Mouse (Mus musculus) CH12.LX (cell line): ENCODE results near the gene Osbp2. TPM values are rescaled to one million over a fixed set of nuclear protein-coding genes. Genes with fewer than 3 reads are reported as not detected.
A peak's percentile ranks its signal among the peaks of the same experiment; 100 is the strongest.

ENCODE experiments used
- DNase-seq: peaks from one replicate; pipeline ENCODE4 v3.0.0-alpha.2; 2013; ENCODE audit errors: extremely low read depth
- H3K27ac ChIP-seq: 2 replicates; pipeline ENCODE4 v1.5.1; 2012; ENCODE audit warnings: low read depth, mild to moderate bottlenecking, control low read depth, moderate library complexity; ENCODE audit not compliant: insufficient read depth
- H3K27me3 ChIP-seq: replicated peaks from 2 replicates; pipeline ENCODE3; 2012; ENCODE audit warnings: inconsistent platforms
- H3K36me3 ChIP-seq, 2 experiments: replicated peaks in 1 of 2; 2 replicates each; pipeline versions ENCODE3 to v1.6.1; 2012; ENCODE audit warnings: inconsistent platforms in 1 of 2, low read length in 1 of 2, mild to moderate bottlenecking in 1 of 2, mixed read lengths in 1 of 2, moderate library complexity in 1 of 2; ENCODE audit not compliant: control insufficient read depth in 1 of 2, insufficient read depth in 1 of 2
- H3K4me1 ChIP-seq, 2 experiments: 2 replicates each; pipeline ENCODE4 v1.6.1; 2012; ENCODE audit warnings: inconsistent platforms in 1 of 2, moderate library complexity in 1 of 2; ENCODE audit not compliant: insufficient read depth in 2 of 2, control insufficient read depth in 1 of 2
- H3K4me2 ChIP-seq: 2 replicates; pipeline ENCODE4 v1.6.1; 2012; ENCODE audit warnings: low read depth, mild to moderate bottlenecking, control low read depth; ENCODE audit not compliant: poor library complexity, insufficient read depth, severe bottlenecking
- H3K4me3 ChIP-seq, 3 experiments: fragments of 150-350 bp in 1 of 3; sonication (generic) in 1 of 3; replicated peaks in 1 of 3; 2 replicates each; pipeline versions ENCODE3 to v1.5.1; 2011 to 2012; ENCODE audit warnings: low read depth in 2 of 3, low read length in 2 of 3, mild to moderate bottlenecking in 2 of 3, moderate library complexity in 2 of 3, control low read depth in 1 of 3, improper control_type of control experiment in 1 of 3, inconsistent platforms in 1 of 3, mixed read lengths in 1 of 3; ENCODE audit not compliant: poor library complexity in 1 of 3
- H3K79me2 ChIP-seq: replicated peaks from 2 replicates; pipeline ENCODE4 v1.6.1; 2012; ENCODE audit warnings: mild to moderate bottlenecking, moderate library complexity; ENCODE audit not compliant: control insufficient read depth, poor library complexity, insufficient read depth, severe bottlenecking; ENCODE audit errors: extremely low read depth
- H3K9ac ChIP-seq: 2 replicates; pipeline ENCODE4 v1.6.1; 2012; ENCODE audit warnings: low read depth, mild to moderate bottlenecking, control low read depth, moderate library complexity; ENCODE audit not compliant: insufficient read depth
- H3K9me3 ChIP-seq: replicated peaks from 2 replicates; pipeline ENCODE3; 2012; ENCODE audit warnings: low read length, inconsistent platforms, mixed read lengths
- BHLHE40 ChIP-seq: IDR thresholded peaks from 2 replicates; pipeline ENCODE4 v1.6.1; 2011; ENCODE audit warnings: mild to moderate bottlenecking, low read depth, low read length, improper control_type of control experiment
- CHD1 ChIP-seq: IDR thresholded peaks from 2 replicates; pipeline ENCODE4 v1.6.1; 2012; ENCODE audit warnings: low read depth, low read length, improper control_type of control experiment, inconsistent platforms
- CHD2 ChIP-seq: IDR thresholded peaks from 2 replicates; pipeline ENCODE4 v1.6.1; 2011; ENCODE audit warnings: low read length, improper control_type of control experiment
- E2F4 ChIP-seq: IDR thresholded peaks from 2 replicates; pipeline ENCODE4 v1.6.1; 2011; ENCODE audit warnings: low read depth, low read length, improper control_type of control experiment; ENCODE audit not compliant: insufficient replicate concordance
- EP300 ChIP-seq: IDR thresholded peaks from 2 replicates; pipeline ENCODE4 v1.6.1; 2011; ENCODE audit warnings: low read length, improper control_type of control experiment
- ETS1 ChIP-seq: conservative IDR thresholded peaks from 2 replicates; pipeline ENCODE4 v1.6.1; 2012; ENCODE audit warnings: low read depth, mild to moderate bottlenecking, inconsistent platforms, low read length, improper control_type of control experiment, moderate library complexity
- HCFC1 ChIP-seq: IDR thresholded peaks from 2 replicates; pipeline ENCODE4 v1.6.1; 2012; ENCODE audit warnings: low read depth, mild to moderate bottlenecking, inconsistent platforms, low read length, improper control_type of control experiment
- IRF4 ChIP-seq: IDR thresholded peaks from 2 replicates; pipeline ENCODE4 v1.6.1; 2014; ENCODE audit warnings: low read depth, mild to moderate bottlenecking, inconsistent platforms, low read length, improper control_type of control experiment
- JUN ChIP-seq: IDR thresholded peaks from 2 replicates; pipeline ENCODE4 v1.6.1; 2011; ENCODE audit warnings: low read depth, mild to moderate bottlenecking, low read length, improper control_type of control experiment, moderate library complexity; ENCODE audit not compliant: insufficient read depth
- MAX ChIP-seq: IDR thresholded peaks from 2 replicates; pipeline ENCODE4 v1.6.1; 2011; ENCODE audit warnings: low read length, improper control_type of control experiment
- POLR2A ChIP-seq: IDR thresholded peaks from 2 replicates; pipeline ENCODE4 v1.6.1; 2011; ENCODE audit warnings: low read depth, mild to moderate bottlenecking, improper control_type of control experiment, low read length
- RAD21 ChIP-seq: IDR thresholded peaks from 2 replicates; pipeline ENCODE4 v1.6.1; 2011; ENCODE audit warnings: low read depth, mild to moderate bottlenecking, low read length, improper control_type of control experiment, moderate library complexity
- SMC3 ChIP-seq: IDR thresholded peaks from 2 replicates; pipeline ENCODE4 v1.6.1; 2011; ENCODE audit warnings: low read depth, low read length, improper control_type of control experiment
- TBP ChIP-seq: conservative IDR thresholded peaks from 2 replicates; pipeline ENCODE4 v1.6.1; 2011; ENCODE audit warnings: low read depth, low read length, improper control_type of control experiment
- TCF12 ChIP-seq: IDR thresholded peaks from 2 replicates; pipeline ENCODE4 v1.6.1; 2014; ENCODE audit warnings: low read depth, mild to moderate bottlenecking, inconsistent platforms, low read length, improper control_type of control experiment
- USF1 ChIP-seq: IDR thresholded peaks from 2 replicates; pipeline ENCODE4 v1.6.1; 2014; ENCODE audit warnings: low read depth, mild to moderate bottlenecking, inconsistent platforms, low read length, improper control_type of control experiment
- USF2 ChIP-seq: conservative IDR thresholded peaks from 2 replicates; pipeline ENCODE4 v1.6.1; 2011; ENCODE audit warnings: low read depth, low read length, improper control_type of control experiment
- ZC3H11A ChIP-seq: IDR thresholded peaks from 2 replicates; pipeline ENCODE4 v1.6.1; 2012; ENCODE audit warnings: low read depth, mild to moderate bottlenecking, inconsistent platforms, low read length, improper control_type of control experiment
- ZNF384 ChIP-seq: IDR thresholded peaks from 2 replicates; pipeline ENCODE4 v1.6.1; 2012; ENCODE audit warnings: low read depth, low read length, improper control_type of control experiment, inconsistent platforms
- dilution Hi-C: fragments of 300-500 bp; cut with MboI; formaldehyde crosslinking; loops from 2 replicates; pipeline ENCODE4 v1.14.3; 2020; ENCODE audit warnings: low sequenced_read_pairs; ENCODE audit not compliant: extremely low pct_unique_long_range_greater_than_20kb, extremely low pct_ligation_motif_present
- in situ Hi-C: fragments of 300-500 bp; cut with MboI; formaldehyde crosslinking; loops from 3 replicates; pipeline ENCODE4 v1.14.3; 2019; ENCODE audit warnings: low sequenced_read_pairs, low pct_ligation_motif_present, low pct_unique_long_range_greater_than_20kb, mixed read lengths
- polyA plus RNA-seq: library from polyadenylated mRNA; unstranded; fragments of >175 nt; gene quantifications from 2 replicates; pipeline ENCODE4 v1.2.1, GENCODE M21; 2012; ENCODE audit warnings: low read depth; ENCODE audit not compliant: insufficient read length
- total RNA-seq, 2 experiments: library from RNA; depleted of rRNA; stranded (reverse); fragments of 300-350 nt in 1 of 2; fragments of >200 nt in 1 of 2; gene quantifications; 2 replicates each; pipeline ENCODE4 v1.2.3; 2012 to 2014

Gene Osbp2
- total and polyA plus RNA-seq, 3 experiments: not detected

DNA sequence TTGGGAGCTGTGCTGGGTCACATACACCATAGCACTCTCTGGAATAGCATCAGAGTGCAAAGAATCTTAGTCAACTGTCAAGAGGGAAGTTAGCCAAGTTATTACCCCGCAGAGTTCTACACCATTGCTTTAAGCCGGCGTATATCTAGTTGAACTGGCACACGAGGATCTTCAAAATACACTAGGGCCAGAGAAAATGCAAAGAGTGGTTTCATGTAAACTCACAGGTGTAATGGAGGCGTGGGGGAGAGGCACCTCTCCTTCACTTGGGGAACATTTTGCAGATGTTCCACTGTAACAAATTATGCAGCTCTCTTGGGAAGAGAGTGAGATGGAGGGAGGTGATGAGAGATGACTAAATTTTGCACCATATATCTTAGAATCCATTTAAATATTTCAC is 95.9 kb downstream of the Osbp2 start:
- Histone ChIP-seq H3K4me1 (no peaks in the 10 kb centered on the region), H3K4me3 (no peak overlapping the region), H3K79me2 (no peaks in the 10 kb centered on the region), H3K27ac (no peak overlapping the region), H3K4me2 (no peak overlapping the region), H3K36me3 (no peaks in the 10 kb centered on the region), H3K9ac (no peak overlapping the region), H3K27me3 (peaks cover 24% of the 10 kb centered on the region), H3K9me3 (peaks cover 9% of the 10 kb centered on the region)
- TF ChIP-seq POLR2A (no peak), BHLHE40 (no peak), TCF12 (no peak), MAX (no peak), IRF4 (no peak), USF2 (no peak), CHD1 (no peak), TBP (no peak), USF1 (no peak), ZNF384 (no peak), JUN (no peak), ETS1 (no peak), ZC3H11A (no peak), EP300 (no peak), HCFC1 (no peak), SMC3 (no peak), RAD21 (no peak)
- dilution Hi-C loops: no loop called here
- DNase-seq: no peak
- in situ Hi-C loops: no loop called here

DNA sequence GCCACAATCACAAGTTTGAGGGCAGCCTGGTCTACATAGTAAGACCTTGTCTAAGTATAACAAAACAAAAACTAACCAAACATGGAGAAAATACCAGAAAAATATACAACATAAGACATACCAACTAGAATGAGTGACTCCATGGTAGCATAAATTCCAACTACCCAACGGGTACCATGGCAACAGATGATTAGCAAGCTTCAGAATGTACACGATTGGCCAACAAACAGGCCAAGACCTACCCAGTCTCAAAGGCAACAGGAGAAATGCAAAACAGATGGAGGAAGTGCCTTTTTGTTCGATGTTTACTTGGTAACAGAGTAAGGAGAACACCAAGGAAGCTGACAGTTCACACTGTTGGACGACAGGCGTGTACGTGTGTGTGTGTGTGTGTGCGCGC is 96.7 kb downstream of the Osbp2 start:
- dilution Hi-C loops (no loop called here), in situ Hi-C loops (no loop called here)
- H3K27ac ChIP-seq: no peak overlapping the region

More for the DNA sequence above, 96.7 kb downstream of the Osbp2 start:
- Histone ChIP-seq H3K36me3 (no peaks in the 10 kb centered on the region), H3K9ac (no peak overlapping the region), H3K9me3 (peaks cover 9% of the 10 kb centered on the region), H3K27me3 (peaks cover 20% of the 10 kb centered on the region), H3K4me3 (no peak overlapping the region), H3K4me2 (no peak overlapping the region), H3K4me1 (no peaks in the 10 kb centered on the region), H3K79me2 (no peaks in the 10 kb centered on the region)
- no peak for TF ChIP-seq E2F4
- peak; percentile 89 for TF ChIP-seq CHD2
- peak; percentile 28 for DNase-seq
